Mouse (Mus musculus) ZHBTc4 (cell line): ENCODE measurements around the gene Gsdma2.
"Not testable (repeated sequence)": the region's sequence is repeated elsewhere in the genome, so short reads cannot be mapped to it uniquely, and the experiment has no call there.

Source experiments
- DNase-seq: peaks from one replicate; pipeline ENCODE4 v3.0.0-alpha.2; 2011; ENCODE audit warnings: low read depth, low spot score

Gsdma2 gene

GRCm38 (mm10) chr11:98646459-98646858, at the start of gene Gsdma2:
Gene Gsdma2 (plus strand): TSS chr11:98646759.
- DNase-seq: no peak

GRCm38 (mm10) chr11:98597363-98597762, 49.2 kb upstream of the Gsdma2 start:
- peak; percentile 91 for DNase-seq

GRCm38 (mm10) chr11:98597991-98598390, 48.6 kb upstream of the Gsdma2 start, which contains the start of gene Lrrc3c:
Gene Lrrc3c (plus strand): TSS chr11:98598291.
- DNase-seq: no peak

- no peak for DNase-seq
These were observed 47.7 kb upstream of the Gsdma2 start for GRCm38 (mm10) chr11:98598851-98599290.

GRCm38 (mm10) chr11:98599291-98599690, 47.3 kb upstream of the Gsdma2 start:
- DNase-seq: peak; percentile 44

- DNase-seq: peak; percentile 94
These were observed 44.4 kb upstream of the Gsdma2 start for GRCm38 (mm10) chr11:98602090-98602690.

- DNase-seq: no peak
These were observed 42.6 kb upstream of the Gsdma2 start for GRCm38 (mm10) chr11:98603953-98604352.

GRCm38 (mm10) chr11:98604911-98605310, 41.6 kb upstream of the Gsdma2 start:
- DNase-seq: not testable (repeated sequence)

- peak; percentile 78 for DNase-seq
These were observed 39.8 kb upstream of the Gsdma2 start for GRCm38 (mm10) chr11:98606763-98607162.

GRCm38 (mm10) chr11:98620791-98621190, 25.8 kb upstream of the Gsdma2 start:
- no peak for DNase-seq

- DNase-seq: not testable (repeated sequence)
These were observed 22.6 kb upstream of the Gsdma2 start for GRCm38 (mm10) chr11:98623981-98624380.

GRCm38 (mm10) chr11:98624381-98624780, 22.2 kb upstream of the Gsdma2 start:
- not testable (repeated sequence) for DNase-seq

- DNase-seq: no peak
These were observed 20.7 kb upstream of the Gsdma2 start, which contains the start of the genes Gm12355 and Gsdma3 for GRCm38 (mm10) chr11:98625611-98626410. Gene Gm12355 (minus strand): TSS chr11:98625661. Gene Gsdma3 (plus strand): TSS chr11:98626360.

- DNase-seq: no peak
These were observed 17.9 kb upstream of the Gsdma2 start for GRCm38 (mm10) chr11:98628706-98629105.

GRCm38 (mm10) chr11:98630646-98631045, 15.9 kb upstream of the Gsdma2 start:
- no peak for DNase-seq

GRCm38 (mm10) chr11:98635312-98635970, 11.1 kb upstream of the Gsdma2 start:
- peak; percentile 55 for DNase-seq

- no peak for DNase-seq
These were observed 9.1 kb upstream of the Gsdma2 start for GRCm38 (mm10) chr11:98637501-98637900.

- peak; percentile 10 for DNase-seq
These were observed 6.5 kb upstream of the Gsdma2 start for GRCm38 (mm10) chr11:98640091-98640490.

GRCm38 (mm10) chr11:98644757-98645156, 1.8 kb upstream of the Gsdma2 start:
- no peak for DNase-seq

- DNase-seq: no peak
These were observed 613 bp upstream of the Gsdma2 start for GRCm38 (mm10) chr11:98645946-98646345.

- peak; percentile 79 for DNase-seq
These were observed 8.5 kb downstream of the Gsdma2 start for GRCm38 (mm10) chr11:98655076-98655475.

GRCm38 (mm10) chr11:98660517-98660916, 14.0 kb downstream of the Gsdma2 start:
- peak; percentile 75 for DNase-seq
